Mouse (Mus musculus): ENCODE measurements around the gene Slc35g2. TPM values are rescaled to one million over a fixed set of nuclear protein-coding genes. Genes with fewer than 3 reads are reported as not detected.
A peak's percentile ranks its signal among the peaks of the same experiment; 100 is the strongest.

The Slc35g2 gene
- 3.1 and 3.2 TPM in 2 replicates for polyA plus RNA-seq (2015; fragmentation: Nextera tagmentation; extraction: Ambion mirVana)

GRCm38 (mm10) chr9:100570626-100571233 lies at the start of gene Slc35g2:
TSS of gene Slc35g2 (minus strand) at chr9:100571090.
- no peak; the same call in 1 of the 2 replicates for TF ChIP-seq CTCF (IDR thresholded peaks at IDR 0.05; ENCODE audit: low read depth)
- H3K4me3 ChIP-seq (ENCODE audit: low read depth, low read length), result peak within 1 kb of the TSS; percentile 69
- H3K27me3 ChIP-seq (replicated peaks; ENCODE audit: control insufficient read depth, insufficient read depth, low read length), result no peaks in the 10 kb centered on the region
- H3K4me1 ChIP-seq (replicated peaks; ENCODE audit: control insufficient read depth, insufficient read depth, low read length), result no peaks in the 10 kb centered on the region
- no peak; the same call in 1 of the 2 replicates for ATAC-seq
- peak within 1 kb of the TSS; percentile 57 for H3K9ac ChIP-seq (ENCODE audit: low read depth, low read length)
- H3K27ac ChIP-seq (ENCODE audit: low read depth, low read length), result no peak within 1 kb of the TSS
- under 1% methylated on average over 55 of the region's 55 CpGs for WGBS
- H3K4me2 ChIP-seq (replicated peaks; ENCODE audit: low read depth), result peak within 1 kb of the TSS; percentile 99
- no peaks in the 10 kb centered on the region for H3K9me3 ChIP-seq (ENCODE audit: control insufficient read depth)
- H3K36me3 ChIP-seq (ENCODE audit: control insufficient read depth, insufficient read depth), result no peaks in the 10 kb centered on the region

GRCm38 (mm10) chr9:100616947-100617346 lies 46.1 kb upstream of the Slc35g2 start:
- Histone ChIP-seq H3K4me1 (replicated peaks; ENCODE audit: control insufficient read depth, insufficient read depth, low read length) (no peaks in the 10 kb centered on the region; the same call in 1 of the 2 replicates), H3K9me3 (ENCODE audit: control insufficient read depth) (no peaks in the 10 kb centered on the region), H3K9ac (ENCODE audit: low read depth, low read length) (no peak overlapping the region), H3K27me3 (replicated peaks; ENCODE audit: control insufficient read depth, insufficient read depth, low read length) (no peaks in the 10 kb centered on the region), H3K36me3 (ENCODE audit: control insufficient read depth, insufficient read depth) (no peaks in the 10 kb centered on the region), H3K27ac (ENCODE audit: low read depth, low read length) (no peak overlapping the region), H3K4me3 (ENCODE audit: low read depth, low read length) (no peak overlapping the region), H3K4me2 (replicated peaks; ENCODE audit: low read depth) (peak overlapping the region; percentile 30)
- 30% methylated on average over 11 of the region's 11 CpGs for WGBS
- ATAC-seq, result no peak
- TF ChIP-seq CTCF (IDR thresholded peaks at IDR 0.05; ENCODE audit: low read depth), result no peak

DNA sequence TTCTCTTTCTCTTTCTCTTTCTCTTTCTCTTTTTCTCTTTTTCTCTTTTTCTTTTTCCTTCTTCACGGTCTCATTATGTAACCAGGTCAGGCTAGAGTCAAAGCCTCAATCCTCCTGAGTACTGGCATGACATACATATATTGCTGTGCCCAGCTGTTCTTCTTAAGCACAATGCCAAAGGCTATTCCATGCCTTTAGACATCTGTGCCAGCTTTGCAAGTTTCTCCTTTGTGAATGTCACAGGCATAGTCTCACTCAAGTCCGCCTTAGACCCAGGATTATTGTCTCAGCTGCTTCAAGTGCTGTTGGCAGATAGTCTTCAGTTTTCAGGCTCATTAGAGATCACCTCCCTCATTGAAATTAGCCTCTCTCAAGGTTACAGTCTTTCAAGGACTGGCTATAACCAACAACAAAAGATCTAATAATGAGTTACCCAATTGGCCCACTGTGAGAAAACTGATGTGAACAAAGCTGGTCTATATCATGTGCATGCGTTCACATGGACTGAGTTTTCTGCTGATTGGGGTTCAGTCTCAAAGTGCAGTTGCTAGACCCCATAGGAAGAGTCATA lies 42.7 kb upstream of the Slc35g2 start:
- Histone ChIP-seq H3K4me2 (replicated peaks; ENCODE audit: low read depth) (no peak overlapping the region), H3K4me3 (ENCODE audit: low read depth, low read length) (no peak overlapping the region), H3K9me3 (ENCODE audit: control insufficient read depth) (no peaks in the 10 kb centered on the region), H3K36me3 (ENCODE audit: control insufficient read depth, insufficient read depth) (no peaks in the 10 kb centered on the region), H3K9ac (ENCODE audit: low read depth, low read length) (no peak overlapping the region), H3K27ac (ENCODE audit: low read depth, low read length) (no peak overlapping the region), H3K27me3 (replicated peaks; ENCODE audit: control insufficient read depth, insufficient read depth, low read length) (no peaks in the 10 kb centered on the region), H3K4me1 (replicated peaks; ENCODE audit: control insufficient read depth, insufficient read depth, low read length) (no peaks in the 10 kb centered on the region; the same call in 1 of the 2 replicates)
- no peak for ATAC-seq
- no peak for TF ChIP-seq CTCF (IDR thresholded peaks at IDR 0.05; ENCODE audit: low read depth)
- 92% methylated on average over 3 of the region's 3 CpGs for WGBS

DNA sequence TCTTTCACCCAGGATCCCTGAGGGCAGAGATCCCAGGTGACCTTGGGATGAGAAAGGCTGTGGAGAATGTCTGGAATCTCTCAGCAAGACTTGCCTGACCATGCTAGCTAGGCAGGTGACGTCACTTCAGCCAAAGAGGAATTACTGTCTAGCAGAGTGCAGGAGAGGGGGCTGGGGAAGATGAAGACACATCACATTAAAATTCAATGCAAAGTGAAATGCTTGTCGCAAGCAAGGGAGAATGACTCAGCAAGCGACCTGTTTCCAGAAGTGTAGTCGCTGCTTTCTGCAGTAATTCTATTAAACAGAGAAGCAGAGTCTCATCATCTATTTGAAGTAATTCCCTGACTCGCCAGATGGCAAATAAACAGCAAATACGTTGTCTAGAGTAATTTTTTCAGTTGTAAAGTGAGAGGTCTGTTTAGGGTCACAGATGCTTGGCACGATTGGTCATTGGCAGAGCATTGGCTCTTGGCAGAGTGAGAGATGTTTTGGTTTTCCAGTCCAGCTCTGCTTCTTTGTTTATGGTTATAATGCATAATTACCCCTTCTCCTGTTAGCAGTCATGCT lies 35.2 kb upstream of the Slc35g2 start:
- no peaks in the 10 kb centered on the region for H3K4me1 ChIP-seq (replicated peaks; ENCODE audit: control insufficient read depth, insufficient read depth, low read length)
- TF ChIP-seq CTCF (IDR thresholded peaks at IDR 0.05; ENCODE audit: low read depth), result no peak
- ATAC-seq, result no peak
- H3K27ac ChIP-seq (ENCODE audit: low read depth, low read length), result no peak overlapping the region
- no peaks in the 10 kb centered on the region for H3K9me3 ChIP-seq (ENCODE audit: control insufficient read depth)
- no peaks in the 10 kb centered on the region for H3K36me3 ChIP-seq (ENCODE audit: control insufficient read depth, insufficient read depth)
- WGBS, result 36% methylated on average over 7 of the region's 7 CpGs
- no peaks in the 10 kb centered on the region for H3K27me3 ChIP-seq (replicated peaks; ENCODE audit: control insufficient read depth, insufficient read depth, low read length)
- H3K4me2 ChIP-seq (replicated peaks; ENCODE audit: low read depth), result no peak overlapping the region
- no peak overlapping the region for H3K4me3 ChIP-seq (ENCODE audit: low read depth, low read length)
- no peak overlapping the region for H3K9ac ChIP-seq (ENCODE audit: low read depth, low read length)

DNA sequence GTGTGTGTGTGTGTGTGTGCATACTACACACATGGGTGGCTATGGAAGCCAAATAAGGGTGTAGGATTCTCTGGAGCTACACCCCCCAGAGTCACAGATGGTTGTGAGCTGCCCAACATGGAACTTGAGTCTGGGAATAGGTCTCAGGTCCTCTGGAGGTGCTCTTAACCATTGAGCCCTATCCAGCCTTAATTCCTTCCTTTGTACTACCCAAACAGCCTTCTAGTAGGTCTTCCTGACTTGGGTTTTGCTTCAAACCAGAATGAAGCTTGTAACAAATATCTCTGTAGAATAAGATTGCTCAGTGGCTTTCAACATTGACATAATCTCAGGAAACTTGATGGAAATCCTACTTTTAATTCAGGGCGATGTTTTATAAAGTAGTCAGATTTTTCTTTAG lies 34.6 kb upstream of the Slc35g2 start:
- WGBS, result 91% methylated on average over 1 of the region's 1 CpGs
- Histone ChIP-seq H3K27me3 (replicated peaks; ENCODE audit: control insufficient read depth, insufficient read depth, low read length) (no peaks in the 10 kb centered on the region), H3K4me2 (replicated peaks; ENCODE audit: low read depth) (no peak overlapping the region), H3K27ac (ENCODE audit: low read depth, low read length) (no peak overlapping the region), H3K4me3 (ENCODE audit: low read depth, low read length) (no peak overlapping the region), H3K4me1 (replicated peaks; ENCODE audit: control insufficient read depth, insufficient read depth, low read length) (no peaks in the 10 kb centered on the region), H3K36me3 (ENCODE audit: control insufficient read depth, insufficient read depth) (no peaks in the 10 kb centered on the region), H3K9me3 (ENCODE audit: control insufficient read depth) (no peaks in the 10 kb centered on the region), H3K9ac (ENCODE audit: low read depth, low read length) (no peak overlapping the region)
- no peak for TF ChIP-seq CTCF (IDR thresholded peaks at IDR 0.05; ENCODE audit: low read depth)
- no peak for ATAC-seq

DNA sequence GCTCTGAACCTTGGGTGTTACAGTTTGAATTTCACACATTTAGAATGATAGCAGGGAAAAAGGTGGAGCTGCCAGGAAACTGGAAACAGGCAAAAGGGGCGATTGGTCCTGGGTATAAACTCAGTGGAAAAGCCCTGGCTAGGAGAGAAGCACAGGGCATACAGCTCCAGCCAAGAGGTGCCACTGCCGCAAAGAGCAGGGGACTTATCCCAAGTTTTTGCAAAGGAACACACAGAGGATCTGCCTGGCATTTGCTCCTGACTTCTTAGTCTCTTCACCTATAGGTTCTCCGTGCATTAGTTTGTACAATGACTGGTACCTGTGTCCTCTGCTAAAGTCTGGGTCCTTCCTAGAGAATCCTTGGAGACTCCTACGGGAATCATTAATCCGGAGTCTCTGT lies 32.3 kb upstream of the Slc35g2 start:
- no peak overlapping the region for H3K4me3 ChIP-seq (ENCODE audit: low read depth, low read length)
- no peak overlapping the region for H3K4me2 ChIP-seq (replicated peaks; ENCODE audit: low read depth)
- H3K36me3 ChIP-seq (ENCODE audit: control insufficient read depth, insufficient read depth), result no peaks in the 10 kb centered on the region
- TF ChIP-seq CTCF (IDR thresholded peaks at IDR 0.05; ENCODE audit: low read depth), result no peak
- WGBS, result 69% methylated on average over 5 of the region's 5 CpGs
- ATAC-seq, result no peak
- H3K4me1 ChIP-seq (replicated peaks; ENCODE audit: control insufficient read depth, insufficient read depth, low read length), result no peaks in the 10 kb centered on the region
- no peak overlapping the region for H3K9ac ChIP-seq (ENCODE audit: low read depth, low read length)
- no peaks in the 10 kb centered on the region for H3K9me3 ChIP-seq (ENCODE audit: control insufficient read depth)
- H3K27me3 ChIP-seq (replicated peaks; ENCODE audit: control insufficient read depth, insufficient read depth, low read length), result no peaks in the 10 kb centered on the region
- no peak overlapping the region for H3K27ac ChIP-seq (ENCODE audit: low read depth, low read length)
